Mouse (Mus musculus) ES-Bruce4 (cell line): Measurements from ENCODE around the gene Fads2. TPM values are rescaled to one million over a fixed set of nuclear protein-coding genes. Genes with fewer than 3 reads are reported as not detected.

Experiments
- H3K27ac ChIP-seq: 2 replicates; pipeline ENCODE4 v1.5.1; 2012; ENCODE audit warnings: low read length, inconsistent platforms; ENCODE audit not compliant: insufficient read depth
- H3K27me3 ChIP-seq: 2 replicates; pipeline ENCODE4 v1.6.1; 2012; ENCODE audit warnings: mild to moderate bottlenecking, low read length, inconsistent platforms; ENCODE audit not compliant: control insufficient read depth, poor library complexity, insufficient read depth, severe bottlenecking
- H3K36me3 ChIP-seq: 2 replicates; pipeline ENCODE4 v1.6.1; 2012; ENCODE audit warnings: inconsistent platforms, mild to moderate bottlenecking, low read length, moderate library complexity; ENCODE audit not compliant: control insufficient read depth, poor library complexity, insufficient read depth, severe bottlenecking
- H3K4me1 ChIP-seq: one replicate; pipeline ENCODE4 v1.8.1; 2011; ENCODE audit warnings: low read length; ENCODE audit not compliant: control insufficient read depth, insufficient read depth
- H3K4me3 ChIP-seq: 2 replicates; pipeline ENCODE4 v1.5.1; 2011; ENCODE audit warnings: low read depth, mild to moderate bottlenecking, low read length
- H3K9ac ChIP-seq: 2 replicates; pipeline ENCODE4 v1.6.1; 2012; ENCODE audit warnings: low read depth, mild to moderate bottlenecking, inconsistent platforms; ENCODE audit not compliant: poor library complexity, severe bottlenecking
- H3K9me3 ChIP-seq: replicated peaks from 2 replicates; pipeline ENCODE4 v1.6.1; 2012; ENCODE audit warnings: mild to moderate bottlenecking, low read length, inconsistent platforms; ENCODE audit not compliant: control insufficient read depth, poor library complexity, insufficient read depth, severe bottlenecking
- CTCF ChIP-seq: IDR thresholded peaks from one replicate; pipeline ENCODE4 v1.8.1; 2011; ENCODE audit warnings: low read depth, low read length
- EP300 ChIP-seq: IDR thresholded peaks from 2 replicates; pipeline ENCODE4 v1.6.1; 2011; ENCODE audit warnings: low read depth, low read length; ENCODE audit not compliant: insufficient read depth
- POLR2A ChIP-seq: IDR thresholded peaks from one replicate; pipeline ENCODE4 v1.8.1; 2011; ENCODE audit warnings: low read length; ENCODE audit not compliant: insufficient read depth
- polyA plus RNA-seq: library from polyadenylated mRNA; stranded (reverse); fragments of >200 nt; gene quantifications from 2 replicates; pipeline ENCODE4 v1.2.4, GENCODE M21; 2011; ENCODE audit warnings: low read depth; ENCODE audit not compliant: missing spikeins, insufficient read depth, insufficient read length

Gene Fads2
- polyA plus RNA-seq, 1 experiment, result 104 TPM

- H3K9me3 ChIP-seq, result no peaks in the 10 kb centered on the region
- H3K4me1 ChIP-seq, result peaks cover 11% of the 10 kb centered on the region
- H3K9ac ChIP-seq, result no peak overlapping the region
- H3K4me3 ChIP-seq, result no peak overlapping the region
- H3K27ac ChIP-seq, result no peak overlapping the region
- H3K27me3 ChIP-seq, result no peaks in the 10 kb centered on the region
- H3K36me3 ChIP-seq, result no peaks in the 10 kb centered on the region
- no peak for TF ChIP-seq EP300
- no peak for TF ChIP-seq POLR2A
- TF ChIP-seq CTCF, result no peak
Measured at GRCm38 (mm10) chr19:10015442-10015841, 86.1 kb downstream of the Fads2 start.

- H3K9me3 ChIP-seq, result no peaks in the 10 kb centered on the region
- no peaks in the 10 kb centered on the region for H3K27me3 ChIP-seq
- no peak for TF ChIP-seq CTCF
- no peak for TF ChIP-seq POLR2A
- TF ChIP-seq EP300, result no peak
- H3K9ac ChIP-seq, result no peak overlapping the region
- H3K4me1 ChIP-seq, result peaks cover 11% of the 10 kb centered on the region
- no peaks in the 10 kb centered on the region for H3K36me3 ChIP-seq
- no peak overlapping the region for H3K4me3 ChIP-seq
- H3K27ac ChIP-seq, result no peak overlapping the region
Measured at GRCm38 (mm10) chr19:10014824-10015223, 86.7 kb downstream of the Fads2 start.

- H3K27ac ChIP-seq, result peak overlapping the region; percentile 44
- H3K4me1 ChIP-seq, result peaks cover 9% of the 10 kb centered on the region
- no peaks in the 10 kb centered on the region for H3K27me3 ChIP-seq
- H3K4me3 ChIP-seq, result no peak overlapping the region
- no peaks in the 10 kb centered on the region for H3K36me3 ChIP-seq
- H3K9me3 ChIP-seq, result no peaks in the 10 kb centered on the region
- H3K9ac ChIP-seq, result no peak overlapping the region
- no peak for TF ChIP-seq CTCF
- no peak for TF ChIP-seq POLR2A
- TF ChIP-seq EP300, result peak; percentile 87
Measured at GRCm38 (mm10) chr19:10013913-10014312, 87.6 kb downstream of the Fads2 start.

GRCm38 (mm10) chr19:10013348-10013747 is 88.2 kb downstream of the Fads2 start:
- H3K9ac ChIP-seq, result no peak overlapping the region
- TF ChIP-seq EP300 (peak; percentile 86), POLR2A (no peak)
- H3K9me3 ChIP-seq, result no peaks in the 10 kb centered on the region
- no peaks in the 10 kb centered on the region for H3K36me3 ChIP-seq
- peaks cover 9% of the 10 kb centered on the region for H3K4me1 ChIP-seq
- peak overlapping the region; percentile 44 for H3K27ac ChIP-seq
- no peaks in the 10 kb centered on the region for H3K27me3 ChIP-seq
- H3K4me3 ChIP-seq, result no peak overlapping the region

- no peaks in the 10 kb centered on the region for H3K36me3 ChIP-seq
- no peaks in the 10 kb centered on the region for H3K9me3 ChIP-seq
- no peak for TF ChIP-seq CTCF
- no peak for TF ChIP-seq EP300
- H3K9ac ChIP-seq, result no peak overlapping the region
- H3K4me1 ChIP-seq, result peaks cover 9% of the 10 kb centered on the region
- peak overlapping the region; percentile 44; the same call in 1 of the 2 replicates for H3K27ac ChIP-seq
- H3K4me3 ChIP-seq, result no peak overlapping the region
- no peaks in the 10 kb centered on the region for H3K27me3 ChIP-seq
Measured at GRCm38 (mm10) chr19:10012827-10013278, 88.7 kb downstream of the Fads2 start.

Other genes with a start within 250 kb of the Fads2 start
- gene Incenp, start 202.2 kb downstream of the Fads2 start, polyA plus RNA-seq, result 157 and 167 TPM in 2 replicates
- gene Fth1, start 121.1 kb downstream of the Fads2 start, polyA plus RNA-seq, result 606 and 634 TPM in 2 replicates
- 1.4 and 3.1 TPM in 2 replicates for gene Best1, start 100.1 kb downstream of the Fads2 start, polyA plus RNA-seq
- 3.2 and 4.1 TPM in 2 replicates for gene Rab3il1, start 100.1 kb downstream of the Fads2 start, polyA plus RNA-seq
- 0.81 and 3.1 TPM in 2 replicates for gene Fads3, start 60.2 kb downstream of the Fads2 start, polyA plus RNA-seq
- gene Fads1, start 81.1 kb upstream of the Fads2 start, polyA plus RNA-seq, result 52.9 and 56.8 TPM in 2 replicates
- gene Tmem258, start 102.3 kb upstream of the Fads2 start, polyA plus RNA-seq, result 290 and 300 TPM in 2 replicates
- 36.1 and 40.5 TPM in 2 replicates for gene Fen1, start 102.4 kb upstream of the Fads2 start, polyA plus RNA-seq
- gene Myrf, start 139.0 kb upstream of the Fads2 start, polyA plus RNA-seq, result 15.0 and 15.9 TPM in 2 replicates
- gene Dagla, start 203.1 kb upstream of the Fads2 start, polyA plus RNA-seq, result 1.2 and 1.6 TPM in 2 replicates